Mouse (Mus musculus) liver, embryonic 11.5 days (tissue): ENCODE measurements around the gene Pla1a. TPM values are rescaled to one million over a fixed set of nuclear protein-coding genes. Genes with fewer than 3 reads are reported as not detected.

Experiments used
- ATAC-seq: fragments of 200-750 bp; cut with Nextera tagmentation; replicated peaks from 2 replicates; pipeline ENCODE4 v1.8.0; 2017; ENCODE audit warnings: moderate number of reproducible peaks, mild to moderate bottlenecking, moderate TSS enrichment, moderate library complexity; ENCODE audit not compliant: low FRiP score
- DNase-seq: peaks from one replicate; pipeline ENCODE4 v3.0.0-alpha.2; 2017; ENCODE audit warnings: low spot score
- H3K27ac ChIP-seq: fragments of 300-500 bp; sonication (generic); 2 replicates; pipeline ENCODE4 v1.5.1; 2014; ENCODE audit warnings: mild to moderate bottlenecking, low read depth, low read length, control low read depth
- H3K27me3 ChIP-seq: fragments of 300-500 bp; sonication (generic); replicated peaks from 2 replicates; pipeline ENCODE4 v1.6.1; 2014; ENCODE audit warnings: low read length, mixed read lengths; ENCODE audit not compliant: control insufficient read depth, insufficient read depth
- H3K36me3 ChIP-seq: fragments of 300-500 bp; sonication (generic); 2 replicates; pipeline ENCODE4 v1.6.1; 2014; ENCODE audit warnings: mild to moderate bottlenecking, low read length, moderate library complexity, mixed read lengths; ENCODE audit not compliant: control insufficient read depth, insufficient read depth
- H3K4me1 ChIP-seq: fragments of 300-500 bp; sonication (generic); replicated peaks from 2 replicates; pipeline ENCODE4 v1.6.1; 2014; ENCODE audit warnings: low read length, mixed read lengths; ENCODE audit not compliant: control insufficient read depth, insufficient read depth
- H3K4me2 ChIP-seq: fragments of 300-500 bp; sonication (generic); 2 replicates; pipeline ENCODE4 v1.6.1; 2014; ENCODE audit warnings: mild to moderate bottlenecking, control low read depth, moderate library complexity
- H3K4me3 ChIP-seq: fragments of 300-500 bp; sonication (generic); 2 replicates; pipeline ENCODE4 v1.5.1; 2014; ENCODE audit warnings: low read depth, low read length, control low read depth
- H3K9ac ChIP-seq: fragments of 300-500 bp; sonication (generic); 2 replicates; pipeline ENCODE4 v1.6.1; 2014; ENCODE audit warnings: low read depth, low read length, control low read depth
- H3K9me3 ChIP-seq: fragments of 300-500 bp; sonication (generic); 2 replicates; pipeline ENCODE4 v1.6.1; 2016; ENCODE audit warnings: low read length, inconsistent platforms, mixed read lengths; ENCODE audit not compliant: control insufficient read depth
- WGBS: fragments of 180-500 bp; shearing (Covaris S2); extraction: QIAGEN DNeasy Blood & Tissue Kit; methylation state at CpG from one replicate; pipeline ENCODE4 v1.1.7; 2014; 5-methylcytosine and 5-hydroxymethylcytosine counted together
- polyA plus RNA-seq: library from polyadenylated mRNA; unstranded; fragments of >200 nt; fragmentation: Nextera tagmentation; extraction: Ambion mirVana; gene quantifications from 2 replicates; pipeline ENCODE4 v1.2.1, GENCODE M21; 2014

The Pla1a gene
- polyA plus RNA-seq, 1 experiment from 2014 or later = 1.4 TPM

DNA sequence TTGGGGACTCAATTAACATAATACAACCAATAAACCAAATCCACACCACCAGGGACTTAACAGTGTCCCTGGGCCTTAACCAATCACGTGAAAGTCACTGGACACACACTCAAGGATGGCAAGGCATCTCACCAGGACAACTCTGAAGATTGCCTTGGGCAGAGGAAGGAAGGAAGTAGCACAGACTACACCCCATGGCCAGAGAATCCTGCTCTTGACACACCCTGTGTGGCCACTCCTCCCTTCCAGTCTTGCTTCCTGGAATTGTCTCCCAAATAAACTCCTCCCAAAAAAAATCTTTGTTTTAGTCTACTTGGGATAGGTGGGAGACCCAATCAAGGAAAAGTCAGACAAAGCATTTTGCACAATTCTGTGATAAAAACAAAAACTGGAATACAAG lies 12.1 kb upstream of the Pla1a start:
- DNase-seq (no peak), ATAC-seq (no peak)
- H3K27me3 ChIP-seq = no peaks in the 10 kb centered on the region
- H3K27ac ChIP-seq = no peak overlapping the region
- no peak overlapping the region for H3K4me2 ChIP-seq
- H3K36me3 ChIP-seq = peaks cover 46% of the 10 kb centered on the region
- H3K4me1 ChIP-seq = no peaks in the 10 kb centered on the region; the same call in 1 of the 2 replicates
- no peak overlapping the region for H3K9ac ChIP-seq
- whole genome bisulfite sequencing = 96% methylated on average over 1 of the region's 1 CpGs
- no peaks in the 10 kb centered on the region for H3K9me3 ChIP-seq
- no peak overlapping the region for H3K4me3 ChIP-seq

DNA sequence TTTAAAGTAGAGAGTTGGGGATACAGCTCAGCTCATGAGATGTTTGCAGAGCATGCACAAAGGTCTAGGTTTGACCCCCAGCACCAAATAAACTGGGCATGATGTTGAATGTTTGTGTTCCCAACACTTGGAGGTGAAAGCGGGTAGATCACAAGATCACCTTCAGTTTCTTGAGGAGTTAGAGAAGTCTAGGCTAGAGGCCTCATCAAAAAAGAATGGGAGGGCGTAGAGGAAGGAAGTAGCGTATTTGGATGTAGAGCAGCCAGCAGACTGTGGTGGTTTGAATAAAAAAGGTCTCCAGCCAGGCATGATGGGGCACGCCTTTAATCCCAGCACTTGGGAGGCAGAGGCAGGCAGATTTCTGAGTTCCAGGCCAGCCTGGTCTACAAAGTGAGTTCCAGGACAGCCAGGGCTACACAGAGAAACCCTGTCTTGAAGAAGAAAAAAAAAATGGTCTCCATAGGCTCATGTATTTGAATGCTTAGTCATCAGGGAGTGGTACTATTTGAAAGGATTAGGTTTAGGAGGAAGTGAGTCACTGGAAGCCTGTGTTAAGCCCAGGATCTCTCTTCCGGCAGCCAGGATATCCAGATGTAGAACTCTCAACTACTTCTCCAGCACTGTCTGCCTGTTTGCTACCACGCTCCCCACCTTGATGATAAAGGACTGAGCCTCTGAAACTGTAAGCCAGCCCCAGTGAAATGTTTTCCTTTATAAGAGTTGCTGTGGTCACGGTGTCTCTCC lies 10.9 kb upstream of the Pla1a start:
- no peak for DNase-seq
- ATAC-seq = no peak
- Histone ChIP-seq H3K9me3 (no peaks in the 10 kb centered on the region), H3K4me3 (no peak overlapping the region), H3K4me1 (no peaks in the 10 kb centered on the region), H3K4me2 (no peak overlapping the region), H3K36me3 (peaks cover 42% of the 10 kb centered on the region), H3K9ac (no peak overlapping the region), H3K27ac (no peak overlapping the region), H3K27me3 (no peaks in the 10 kb centered on the region)
- 93% methylated on average over 7 of the region's 7 CpGs for WGBS

DNA sequence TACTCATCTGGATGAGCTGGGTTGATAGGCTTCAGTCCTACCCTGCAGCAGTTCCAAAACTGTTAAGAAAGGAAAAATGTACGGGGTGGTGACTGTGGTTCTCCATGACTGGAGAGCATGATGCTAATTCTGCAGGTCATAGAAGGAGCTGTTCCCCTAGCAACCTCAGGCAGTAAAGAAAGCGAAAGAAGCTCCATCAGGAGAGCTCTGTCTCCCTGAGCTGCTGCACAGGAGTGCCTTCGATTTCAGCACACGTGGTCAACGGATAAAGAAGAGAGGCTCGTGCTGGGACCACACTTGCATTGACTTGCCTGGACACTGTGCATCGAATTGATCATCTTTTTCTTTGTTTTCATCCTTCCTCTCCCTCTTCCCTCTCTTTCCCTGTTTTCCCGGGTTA lies 9.3 kb upstream of the Pla1a start:
- H3K36me3 ChIP-seq = peaks cover 29% of the 10 kb centered on the region
- H3K4me3 ChIP-seq = no peak overlapping the region
- 80% methylated on average over 8 of the region's 8 CpGs for WGBS
- no peaks in the 10 kb centered on the region for H3K9me3 ChIP-seq
- DNase-seq = no peak
- no peak overlapping the region for H3K4me2 ChIP-seq
- H3K4me1 ChIP-seq = no peaks in the 10 kb centered on the region
- H3K9ac ChIP-seq = no peak overlapping the region
- no peak overlapping the region for H3K27ac ChIP-seq
- no peak for ATAC-seq
- no peaks in the 10 kb centered on the region for H3K27me3 ChIP-seq

DNA sequence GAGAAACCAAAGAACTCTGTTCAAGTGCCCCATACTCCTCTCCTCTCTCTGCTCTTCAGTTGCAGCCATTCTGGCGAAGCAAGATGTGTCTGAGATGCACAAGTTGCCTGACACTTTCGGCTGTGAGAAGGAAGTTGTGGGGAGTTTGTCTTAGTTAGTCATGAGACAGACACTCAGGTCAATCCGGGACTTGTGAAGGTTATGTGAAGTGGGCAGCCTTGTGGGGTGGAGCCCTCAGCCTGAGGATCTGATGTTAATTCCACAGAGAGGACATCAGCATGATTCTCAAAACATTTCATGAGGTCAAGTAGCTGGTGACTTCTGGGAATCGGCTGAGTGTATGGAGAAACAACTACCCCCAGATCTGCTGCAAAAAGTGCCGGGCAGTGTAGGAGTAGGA lies 8.7 kb upstream of the Pla1a start:
- no peaks in the 10 kb centered on the region for H3K4me1 ChIP-seq
- 75% methylated on average over 5 of the region's 5 CpGs for WGBS
- H3K9me3 ChIP-seq = no peaks in the 10 kb centered on the region
- H3K36me3 ChIP-seq = peaks cover 23% of the 10 kb centered on the region
- DNase-seq (no peak), ATAC-seq (no peak)
- no peak overlapping the region for H3K27ac ChIP-seq
- no peaks in the 10 kb centered on the region for H3K27me3 ChIP-seq
- H3K9ac ChIP-seq = no peak overlapping the region
- H3K4me3 ChIP-seq = no peak overlapping the region
- no peak overlapping the region for H3K4me2 ChIP-seq

DNA sequence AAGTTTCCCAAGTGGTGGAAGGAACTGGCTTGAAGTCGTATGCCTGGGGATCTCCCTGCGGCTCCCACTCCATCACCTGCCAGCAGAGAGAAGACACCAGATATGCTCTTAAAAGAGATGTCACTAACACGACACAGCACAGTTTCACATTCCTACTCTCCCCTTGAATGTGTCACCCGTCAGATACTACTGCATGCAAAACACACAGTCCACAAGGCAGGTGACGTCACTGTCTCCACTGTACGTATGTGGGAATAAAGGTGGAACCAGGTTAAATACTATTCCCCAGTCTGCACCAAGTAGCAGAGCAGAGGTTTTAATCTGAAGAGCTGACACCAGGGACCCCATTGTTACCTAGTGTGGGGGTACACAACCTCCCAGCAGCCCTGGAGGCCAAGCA lies 7.5 kb upstream of the Pla1a start:
- no peak for DNase-seq
- Histone ChIP-seq H3K4me3 (no peak overlapping the region), H3K27me3 (no peaks in the 10 kb centered on the region), H3K27ac (no peak overlapping the region), H3K4me1 (no peaks in the 10 kb centered on the region), H3K36me3 (peaks cover 11% of the 10 kb centered on the region), H3K9me3 (no peaks in the 10 kb centered on the region), H3K9ac (no peak overlapping the region), H3K4me2 (no peak overlapping the region)
- WGBS = 66% methylated on average over 6 of the region's 6 CpGs
- ATAC-seq = no peak

DNA sequence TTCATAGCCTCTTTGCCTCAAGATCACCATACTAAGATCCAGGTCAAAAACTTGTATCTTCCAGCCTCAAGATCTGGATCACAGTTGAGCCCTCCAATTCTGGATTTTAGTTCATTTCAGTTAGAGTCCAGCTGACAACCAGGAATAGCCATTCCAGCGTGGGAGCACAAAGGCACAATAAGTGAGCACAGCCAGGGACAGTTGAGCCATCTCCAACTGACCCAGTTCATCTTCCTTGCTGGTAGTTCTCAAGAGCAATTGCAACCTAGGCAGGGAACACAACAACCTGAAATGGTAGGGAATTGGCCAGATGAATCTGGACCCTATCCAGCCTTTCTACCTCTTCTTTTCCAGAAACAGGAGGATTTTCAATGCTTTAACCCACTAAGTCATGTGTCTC lies 6.2 kb upstream of the Pla1a start:
- 83% methylated on average over 1 of the region's 1 CpGs for WGBS
- no peak for ATAC-seq
- no peaks in the 10 kb centered on the region for H3K27me3 ChIP-seq
- H3K36me3 ChIP-seq = peaks cover under 1% of the 10 kb centered on the region; the same call in 1 of the 2 replicates
- DNase-seq = no peak
- no peaks in the 10 kb centered on the region for H3K4me1 ChIP-seq
- H3K4me2 ChIP-seq = no peak overlapping the region
- no peak overlapping the region for H3K4me3 ChIP-seq
- H3K9ac ChIP-seq = no peak overlapping the region
- H3K9me3 ChIP-seq = no peaks in the 10 kb centered on the region
- H3K27ac ChIP-seq = no peak overlapping the region

DNA sequence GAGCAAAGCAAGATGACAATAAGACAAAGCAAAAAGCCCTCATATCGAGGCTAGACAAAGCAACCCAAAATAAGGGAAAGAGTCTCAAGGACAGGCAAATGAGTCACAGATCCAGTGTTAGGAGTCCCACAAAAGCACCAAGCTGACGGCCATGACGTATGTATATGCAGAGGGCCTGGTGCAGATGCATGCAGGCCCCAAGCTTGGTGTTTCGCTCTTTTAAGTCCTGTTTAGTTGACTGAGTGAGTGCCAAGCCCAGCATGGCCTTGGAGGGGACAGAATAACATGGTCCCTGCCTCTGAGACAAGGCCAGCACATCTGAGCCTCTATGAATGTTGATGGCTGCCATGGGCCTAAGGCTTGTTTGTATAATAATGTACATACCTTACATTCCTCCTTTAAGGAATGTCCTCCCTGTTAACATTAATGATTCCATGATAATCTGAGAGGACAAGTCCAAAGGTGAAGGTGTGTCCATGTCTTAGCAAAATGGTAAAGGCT lies 1.4 kb upstream of the Pla1a start:
- H3K4me1 ChIP-seq = peaks cover 11% of the 10 kb centered on the region; the same call in 1 of the 2 replicates
- WGBS = 86% methylated on average over 4 of the region's 4 CpGs
- no peaks in the 10 kb centered on the region for H3K9me3 ChIP-seq
- DNase-seq (no peak), ATAC-seq (no peak)
- no peak overlapping the region for H3K27ac ChIP-seq
- H3K36me3 ChIP-seq = no peaks in the 10 kb centered on the region
- no peak overlapping the region for H3K9ac ChIP-seq
- H3K27me3 ChIP-seq = no peaks in the 10 kb centered on the region
- H3K4me3 ChIP-seq = no peak overlapping the region
- no peak overlapping the region for H3K4me2 ChIP-seq

DNA sequence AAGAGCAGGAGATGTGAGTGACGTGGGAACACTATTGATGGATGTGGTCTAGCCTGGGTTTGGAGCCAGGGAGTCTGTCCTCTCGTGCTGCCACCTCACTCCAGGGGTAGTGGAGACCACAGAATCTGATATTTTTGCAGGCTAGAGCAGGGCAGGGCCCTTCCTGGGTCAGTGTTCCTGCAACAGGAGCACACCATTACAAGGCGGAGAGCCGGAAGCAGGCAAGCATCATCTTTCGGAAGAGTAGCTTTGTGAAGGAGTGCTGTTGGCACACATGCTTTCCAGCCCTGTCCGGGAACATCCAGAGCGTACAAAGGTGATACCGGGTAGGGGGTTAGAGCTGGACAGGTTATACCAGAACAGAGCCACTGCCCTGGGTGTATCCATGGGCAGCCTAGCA lies 569 bp upstream of the Pla1a start:
- 89% methylated on average over 8 of the region's 8 CpGs for WGBS
- H3K27ac ChIP-seq = no peak overlapping the region
- DNase-seq = no peak
- H3K27me3 ChIP-seq = no peaks in the 10 kb centered on the region
- H3K9me3 ChIP-seq = no peaks in the 10 kb centered on the region
- no peak overlapping the region for H3K4me2 ChIP-seq
- no peak overlapping the region for H3K9ac ChIP-seq
- ATAC-seq = no peak
- no peaks in the 10 kb centered on the region for H3K36me3 ChIP-seq
- peaks cover 11% of the 10 kb centered on the region; the same call in 1 of the 2 replicates for H3K4me1 ChIP-seq
- no peak overlapping the region for H3K4me3 ChIP-seq
